Mouse (Mus musculus): ENCODE results near the gene Arhgef12.

- no peak for TF ChIP-seq POLR2AphosphoS2 (IDR thresholded peaks at IDR 0.05; ENCODE audit: low read length)
- no peak for TF ChIP-seq HCFC1 (IDR thresholded peaks at IDR 0.05; ENCODE audit: low read depth, low read length)
These were observed 38.2 kb upstream of the Arhgef12 start for GRCm38 (mm10) chr9:43145196-43145595.

Measured in MEL (cell line).